Mouse (Mus musculus) right cerebral cortex, postnatal 36 days (tissue): Measurements from ENCODE around the gene Tmem26.

Experiments
- DNase-seq, 2 experiments: peaks; one replicate each; pipeline ENCODE4 v3.0.0; 2022; ENCODE audit warnings: low spot score in 2 of 2, mixed read lengths in 1 of 2

Tmem26 gene

GRCm38 (mm10) chr10:68750921-68751320 is 27.5 kb downstream of the Tmem26 start:
- DNase-seq: no peak

DNA sequence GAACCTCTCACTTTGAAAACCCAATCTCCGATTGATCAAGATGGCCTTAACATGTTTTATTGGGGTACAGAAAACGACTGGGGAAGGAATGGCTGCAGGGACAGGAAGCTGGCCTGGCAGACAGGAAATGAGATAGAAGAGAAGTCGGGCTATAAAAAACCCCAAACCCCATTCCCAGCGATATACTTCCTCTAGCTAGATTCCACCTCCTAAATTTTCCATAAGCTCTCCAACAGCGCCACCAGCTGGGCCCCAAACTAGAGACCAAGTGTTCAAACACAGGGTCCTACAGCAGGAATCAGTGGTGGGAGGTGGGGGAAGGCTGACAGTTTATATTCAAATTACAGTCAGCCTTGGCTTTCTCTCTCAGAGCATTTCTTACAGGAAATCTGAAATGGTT is 35.8 kb downstream of the Tmem26 start:
- DNase-seq: no peak

DNA sequence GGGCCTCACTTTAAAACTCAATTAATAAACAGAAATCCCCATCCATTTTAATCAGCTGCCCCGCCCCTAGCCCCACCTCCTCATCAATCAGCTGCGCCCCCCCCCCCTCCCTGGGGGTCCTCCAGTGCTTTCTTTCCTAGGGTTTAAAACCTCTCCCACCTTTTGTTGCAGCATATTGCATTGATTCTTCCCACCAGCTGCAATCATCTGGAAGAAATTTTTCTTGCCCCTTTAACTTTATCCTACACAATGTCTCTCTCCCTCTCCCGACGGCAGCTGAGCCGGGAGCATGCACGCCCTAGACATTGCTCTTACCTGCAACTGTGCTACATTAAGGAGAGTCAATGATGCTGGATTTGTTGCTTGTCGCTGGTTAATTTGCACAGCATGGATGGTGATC is 36.3 kb downstream of the Tmem26 start:
- no peak for DNase-seq

GRCm38 (mm10) chr10:68781067-68781868 is 57.8 kb downstream of the Tmem26 start:
- DNase-seq: no peak

DNA sequence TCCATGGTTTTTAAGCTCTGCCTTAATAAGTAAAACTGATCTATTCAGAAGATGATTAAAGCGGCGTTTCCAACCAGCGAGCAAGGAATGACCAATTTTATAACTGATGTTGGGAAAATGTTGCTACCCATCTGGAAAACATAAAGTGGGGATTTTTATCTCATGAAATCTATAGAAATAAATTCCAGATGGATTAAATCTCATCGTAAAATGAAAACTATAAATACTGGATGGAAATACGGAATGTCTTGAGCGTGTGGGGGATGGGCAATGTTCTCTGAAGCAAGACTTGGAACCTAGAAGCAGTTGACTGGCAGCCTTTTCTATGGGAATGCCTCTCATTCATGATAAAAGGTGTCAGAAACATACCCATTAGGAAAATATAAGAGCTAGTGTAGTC is 59.3 kb downstream of the Tmem26 start:
- no peak for DNase-seq

GRCm38 (mm10) chr10:68783856-68784255 is 60.4 kb downstream of the Tmem26 start:
- DNase-seq: no peak

- no peak for DNase-seq
Measured at GRCm38 (mm10) chr10:68784463-68784862, 61.0 kb downstream of the Tmem26 start.

GRCm38 (mm10) chr10:68795466-68795865 is 72.0 kb downstream of the Tmem26 start:
- no peak for DNase-seq

- DNase-seq: no peak
Measured at GRCm38 (mm10) chr10:68799883-68800282, 76.4 kb downstream of the Tmem26 start.

DNA sequence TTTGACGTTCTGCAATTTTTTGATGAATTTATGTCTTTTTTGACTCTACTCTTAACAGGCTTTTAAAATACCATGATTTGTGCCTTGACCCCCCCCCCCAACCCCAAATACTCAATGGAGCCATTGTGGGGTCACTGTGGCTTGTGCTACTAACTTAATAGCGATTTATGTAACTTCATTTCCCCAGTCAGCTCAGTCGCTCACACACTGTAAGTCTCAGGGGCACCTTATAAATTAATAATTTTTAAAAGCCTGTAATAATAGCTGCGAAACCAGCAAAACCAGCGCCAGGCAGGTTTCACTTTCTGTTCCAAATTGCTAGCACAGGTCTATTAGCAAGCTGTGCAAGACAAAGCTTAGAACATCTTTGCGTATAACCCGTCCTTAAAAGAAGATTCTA is 76.9 kb downstream of the Tmem26 start:
- no peak for DNase-seq

GRCm38 (mm10) chr10:68806328-68806727 is 82.9 kb downstream of the Tmem26 start:
- DNase-seq: no peak

GRCm38 (mm10) chr10:68810958-68811357 is 87.5 kb downstream of the Tmem26 start:
- DNase-seq: no peak

DNA sequence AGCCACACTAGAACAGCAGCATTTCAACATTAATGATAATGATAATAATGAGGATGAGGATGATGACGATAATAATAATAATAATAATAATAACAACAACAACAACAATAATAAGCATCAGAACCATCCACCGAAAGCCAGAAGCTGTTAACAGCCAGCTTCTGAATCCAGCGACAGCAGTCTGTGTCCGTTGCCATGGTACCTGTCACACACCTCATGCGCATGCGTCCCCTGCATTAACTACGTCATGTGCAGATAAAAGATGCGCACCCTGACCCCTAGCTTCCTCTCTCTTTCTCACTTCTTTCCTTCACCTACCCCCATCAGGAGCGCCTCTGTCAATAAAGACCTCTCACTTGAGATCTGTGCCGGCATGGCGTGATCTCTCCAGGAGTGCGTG is 89.3 kb downstream of the Tmem26 start:
- DNase-seq: no peak

DNA sequence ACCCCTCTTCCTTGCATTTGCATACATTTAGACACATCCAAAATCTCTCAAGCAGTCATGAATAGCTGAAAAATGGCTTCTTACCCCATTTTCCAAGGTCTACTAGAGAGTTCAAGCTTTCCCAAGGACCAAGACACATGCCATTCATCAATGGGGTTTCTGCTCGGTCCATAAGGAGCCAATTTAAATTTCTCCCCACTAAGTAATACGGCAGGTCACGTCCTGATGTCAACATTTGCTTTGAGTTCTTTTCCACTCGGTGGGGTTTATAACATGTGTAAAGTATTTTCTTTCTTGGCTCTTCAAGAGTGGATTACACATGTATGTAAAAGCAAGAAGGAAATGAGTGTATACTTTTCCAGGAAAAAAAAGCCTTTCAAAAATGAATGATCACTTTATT is 93.8 kb downstream of the Tmem26 start:
- no peak for DNase-seq

GRCm38 (mm10) chr10:68818065-68818759 is 94.8 kb downstream of the Tmem26 start:
- no peak for DNase-seq

- no peak for DNase-seq
Measured at GRCm38 (mm10) chr10:68824519-68824918, 101.1 kb downstream of the Tmem26 start.
